Mouse (Mus musculus): ENCODE measurements at regions not wholly inside any gene's neighbourhood (a gene's known extent, or its start where the extent isn't known, plus 50 kb on each side); places are given as distances from the start of the nearest gene placed in this dataset.

DNA sequence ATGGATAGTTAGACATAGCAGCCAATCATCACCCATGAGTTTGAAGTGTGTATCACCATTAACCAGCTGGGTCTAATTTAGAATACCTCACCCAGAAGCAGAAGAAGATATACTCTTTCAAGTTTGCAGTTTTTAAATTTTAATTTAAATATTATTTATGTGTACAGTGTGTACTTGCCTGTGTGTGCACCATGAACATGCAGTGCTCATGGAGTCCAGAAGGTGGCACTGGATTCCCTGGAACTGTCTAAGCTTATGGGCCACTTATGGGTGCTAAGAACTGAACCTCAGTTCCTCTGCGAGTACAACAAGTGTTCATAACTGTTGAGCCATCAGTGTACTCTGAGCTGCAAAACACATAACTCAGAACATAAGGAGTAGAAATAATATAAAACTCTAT is 675.6 kb downstream of the Adcyap1 start:
- in situ Hi-C loops (cut with MboI; ENCODE audit: unreplicated experiment in 2 of 2): loop anchor here in 1 of 2 experiments (10.0 kb wide), 1 partner anchor 860 kb away; no protein-coding TSS in a partner anchor

DNA sequence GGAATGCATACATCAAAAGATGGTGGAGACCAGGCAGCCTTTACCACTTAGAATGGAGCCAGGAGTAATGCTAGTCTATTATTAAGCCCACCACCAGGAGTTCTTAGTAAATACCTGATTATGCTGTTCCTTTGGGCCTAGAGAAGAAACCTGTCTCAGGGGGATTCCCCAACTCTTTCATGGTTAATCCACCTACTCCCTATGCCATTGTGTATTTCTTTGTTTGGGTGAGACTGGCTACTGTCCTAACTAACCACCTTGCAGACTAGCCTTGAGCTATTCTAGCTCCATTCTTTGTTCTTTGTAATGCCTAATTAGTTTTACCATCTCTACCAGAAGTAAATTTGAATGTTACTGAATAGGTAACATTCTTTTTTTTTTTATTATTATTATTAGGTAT is 706.8 kb downstream of the Adcyap1 start:
- in situ Hi-C loops (cut with MboI; ENCODE audit: unreplicated experiment in 2 of 2): no loop called here

DNA sequence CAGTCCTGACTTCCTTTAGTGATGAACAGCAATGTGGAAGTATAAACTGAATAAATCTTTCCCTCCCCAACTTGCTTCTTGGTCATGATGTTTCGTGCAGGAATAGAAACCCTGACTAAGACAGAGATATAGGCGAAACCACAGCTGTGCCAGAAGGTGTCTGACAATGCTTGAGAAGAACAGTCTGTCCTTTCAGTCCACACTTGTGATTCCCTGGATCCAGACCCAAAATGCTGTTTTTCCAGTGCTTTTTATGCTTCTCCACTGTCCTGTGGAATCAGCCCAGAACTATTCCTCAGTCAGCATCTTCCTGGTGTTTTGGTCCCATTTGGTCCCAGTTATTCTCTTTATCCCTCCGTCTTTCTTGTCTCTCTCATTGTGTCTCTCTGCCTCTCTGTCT is 723.6 kb downstream of the Adcyap1 start:
- in situ Hi-C loops (cut with MboI; ENCODE audit: unreplicated experiment in 2 of 2): no loop called here

DNA sequence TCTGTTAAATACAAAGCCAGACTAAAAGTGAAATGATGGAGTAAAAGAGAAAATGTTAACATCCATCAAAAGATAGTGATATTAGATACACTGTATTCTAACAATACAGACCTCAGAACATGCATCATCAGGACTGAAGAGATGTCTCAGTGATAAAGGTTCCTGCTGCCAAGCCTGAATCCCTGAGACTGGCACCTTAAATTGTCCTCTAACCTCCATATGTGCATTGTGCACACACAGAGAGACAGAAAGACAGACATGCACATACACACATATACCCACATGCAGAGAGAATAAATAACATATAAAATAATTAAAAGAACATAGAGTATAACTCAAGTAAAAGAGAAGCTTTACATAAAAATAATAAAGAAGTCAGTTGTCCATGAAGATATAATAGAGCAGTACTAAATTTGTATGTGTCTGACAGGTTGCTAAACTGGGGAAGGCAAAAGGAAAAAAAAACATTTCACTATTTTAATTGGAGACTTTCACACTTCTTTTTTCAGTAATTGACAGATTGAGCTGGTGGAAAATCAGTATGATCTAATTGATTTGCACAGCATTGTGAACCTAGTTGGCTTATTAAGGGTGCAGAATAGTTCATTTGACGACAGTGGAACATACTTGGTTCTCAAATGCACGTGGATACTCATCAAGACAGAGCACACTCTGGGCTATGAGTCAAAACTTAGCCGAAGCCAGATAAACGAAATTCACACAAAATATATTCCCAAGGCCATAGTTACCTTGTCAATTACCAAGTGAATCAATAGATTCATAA is 725.6 kb downstream of the Adcyap1 start:
- in situ Hi-C loops (cut with MboI; ENCODE audit: unreplicated experiment in 2 of 2): no loop called here

Data from v-Abl transformed pro-B cells (cell line).